Mouse (Mus musculus) lung, adult 18-20 months (tissue): ENCODE results near the gene Cacnb1.

Source experiments
- DNase-seq, 2 experiments: peaks; one replicate each; pipeline ENCODE4 v3.0.0; 2022; ENCODE audit warnings: mixed read lengths in 2 of 2

The Cacnb1 gene

DNA sequence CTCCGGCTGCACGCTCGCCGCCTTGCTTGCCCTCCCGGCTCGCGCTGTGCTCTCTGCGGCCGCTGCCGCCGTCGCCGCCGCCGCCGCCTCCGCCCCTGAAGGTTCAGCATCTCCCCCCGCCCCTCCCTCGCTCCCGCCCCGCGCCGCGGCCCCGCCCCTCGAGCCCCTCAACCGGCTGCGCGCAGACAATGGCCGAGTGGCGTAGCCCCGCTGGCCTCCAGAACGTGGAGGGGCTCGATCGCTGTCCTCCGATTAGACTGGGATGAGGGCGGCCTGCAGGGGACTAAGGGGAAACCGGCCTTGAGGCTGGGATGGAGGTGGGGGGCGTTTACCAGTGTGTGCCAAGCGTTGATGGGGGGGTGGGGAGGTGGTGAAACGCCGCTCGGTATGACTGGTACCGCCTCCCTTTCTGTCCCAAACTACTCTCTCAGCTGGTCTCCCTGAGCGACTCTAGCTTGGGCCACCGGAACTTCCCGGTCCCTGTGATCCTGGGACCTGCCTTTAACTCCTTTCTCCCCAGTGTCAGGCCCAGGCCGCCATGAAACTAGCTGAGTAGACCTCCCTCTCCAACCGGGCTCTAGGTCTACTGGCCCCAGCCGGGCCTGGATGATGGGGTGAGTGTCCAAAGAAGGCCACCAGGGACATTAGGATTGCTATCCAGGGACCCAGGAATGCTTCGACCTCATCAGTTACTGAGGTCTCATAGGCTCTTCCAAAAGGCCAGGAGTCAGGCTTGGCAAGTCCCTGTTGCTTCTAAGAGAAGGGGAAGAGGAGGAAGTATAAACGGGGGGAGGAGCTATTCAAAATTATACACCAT, at the start of gene Cacnb1:
TSS of gene Cacnb1 (minus strand) at position 480 of the 817 bp plus-strand sequence.
- peak; percentile 63 to 73 for DNase-seq

DNA sequence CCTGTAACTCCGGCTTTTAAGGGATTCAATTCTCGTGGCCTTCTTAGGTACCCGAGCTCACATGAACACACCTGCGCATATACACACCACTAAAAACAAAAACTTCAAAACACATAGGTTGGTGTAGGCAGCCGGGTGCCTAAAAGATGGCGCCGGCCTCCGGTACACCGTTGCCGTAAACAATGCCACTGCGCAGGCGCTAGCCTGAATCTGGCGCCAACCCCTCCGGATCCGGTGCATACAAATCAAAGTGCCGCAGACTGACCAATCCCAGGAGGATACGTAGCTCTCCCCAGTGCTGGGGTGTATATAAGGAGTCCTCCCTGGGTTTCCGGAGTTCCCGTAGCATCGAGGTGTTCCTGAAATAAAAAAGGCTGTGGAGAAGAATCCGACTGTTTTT, 44.4 kb upstream of the Cacnb1 start:
- no peak for DNase-seq

DNA sequence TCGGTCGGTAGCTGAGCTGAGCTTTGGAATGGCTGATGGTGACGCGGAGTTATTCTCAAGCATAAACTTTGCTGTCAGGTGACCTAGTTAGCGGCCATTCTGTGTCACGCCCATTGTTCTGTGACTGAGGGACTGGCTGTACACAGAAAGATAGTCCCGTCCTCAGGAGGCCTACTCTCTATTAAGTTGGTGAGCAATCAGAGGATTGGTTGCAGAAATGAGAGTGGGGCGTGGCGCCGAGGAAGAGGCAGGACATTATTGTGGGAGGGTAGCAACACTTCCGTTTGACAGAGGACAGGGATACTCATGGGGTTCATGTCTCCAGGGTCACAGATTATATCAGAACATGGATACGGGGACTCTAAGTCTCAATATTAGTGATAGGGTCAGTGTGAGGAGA, 43.4 kb upstream of the Cacnb1 start:
- DNase-seq: no peak

DNA sequence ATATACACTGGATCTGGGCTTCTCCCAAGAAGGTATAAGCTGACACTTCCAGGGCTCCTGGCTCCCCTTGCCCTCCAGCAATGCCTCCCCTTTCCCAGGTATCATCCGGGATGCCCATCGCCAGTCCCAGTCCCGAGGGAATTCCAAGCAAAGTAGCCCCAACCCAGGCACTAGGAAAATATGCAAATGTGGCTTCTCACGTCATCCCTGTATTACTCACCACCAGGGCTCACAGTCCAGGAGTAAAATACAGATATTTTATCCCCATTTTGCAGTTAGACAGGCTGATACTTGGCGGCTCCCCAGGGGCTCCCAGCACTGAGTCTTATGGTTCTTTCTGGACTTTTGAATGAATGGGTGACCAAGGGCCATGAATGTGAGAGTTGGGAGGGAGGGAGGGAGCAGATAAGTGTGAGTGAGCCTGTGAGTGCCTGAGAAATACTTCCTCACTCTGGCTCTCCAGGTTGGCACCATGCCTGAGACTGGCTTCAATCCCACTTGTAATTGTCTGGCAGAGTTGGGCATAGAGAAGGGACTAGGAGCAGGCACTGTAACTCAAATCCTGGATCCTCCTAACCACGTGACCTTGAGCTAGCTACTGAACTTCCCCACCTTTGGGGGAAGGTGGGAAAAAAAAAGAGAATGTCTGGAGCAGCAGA, 39.2 kb upstream of the Cacnb1 start:
- DNase-seq: peak; percentile 63 to 69

DNA sequence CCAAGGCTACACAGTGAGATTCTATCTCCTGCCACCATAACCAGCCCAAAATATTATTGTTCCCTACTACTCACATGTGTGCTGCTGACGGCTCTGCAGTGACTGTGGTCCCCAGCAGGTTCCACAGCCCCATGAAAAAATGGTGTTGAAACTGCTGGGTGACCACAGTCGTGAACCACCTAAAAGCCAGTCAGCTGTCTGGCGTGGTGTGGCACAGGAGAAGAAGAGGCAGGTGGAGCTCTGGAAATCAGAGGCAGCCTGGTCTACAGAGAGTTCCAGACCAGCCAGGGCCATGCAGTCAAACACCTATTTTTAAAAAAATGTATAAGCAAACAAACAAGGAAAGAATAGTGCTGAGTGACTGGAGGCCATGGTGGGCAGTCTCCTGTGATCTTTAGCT, 38.6 kb upstream of the Cacnb1 start:
- DNase-seq: no peak

DNA sequence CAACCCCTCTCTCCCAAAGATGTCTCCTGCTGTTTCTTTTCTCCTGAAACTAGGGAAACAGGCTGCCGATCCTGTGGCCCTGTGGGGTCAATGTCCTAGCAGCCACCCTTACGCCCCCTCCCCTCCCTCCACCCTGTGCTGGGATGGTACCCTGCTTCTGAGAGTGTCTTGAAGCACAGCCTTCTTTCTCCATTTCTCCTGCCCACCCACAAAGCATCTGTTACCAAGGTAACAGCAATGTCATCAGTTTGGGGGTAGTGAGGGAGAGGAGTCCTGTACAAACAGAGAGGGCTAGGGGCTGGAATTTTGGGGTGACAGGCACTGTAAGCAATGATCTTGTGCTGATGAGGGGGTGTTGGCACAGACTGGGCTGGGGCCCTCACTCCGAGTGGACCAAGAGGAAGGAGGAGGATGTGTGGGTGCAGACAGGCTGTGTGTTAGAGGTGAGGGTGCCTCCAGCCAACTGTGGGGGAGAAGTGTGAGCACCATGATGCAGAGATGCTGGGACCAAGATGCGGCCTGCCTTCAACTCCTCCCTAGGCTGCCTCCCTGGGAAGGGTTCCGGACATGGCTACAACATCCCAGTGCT, 37.4 kb upstream of the Cacnb1 start:
- no peak for DNase-seq

DNA sequence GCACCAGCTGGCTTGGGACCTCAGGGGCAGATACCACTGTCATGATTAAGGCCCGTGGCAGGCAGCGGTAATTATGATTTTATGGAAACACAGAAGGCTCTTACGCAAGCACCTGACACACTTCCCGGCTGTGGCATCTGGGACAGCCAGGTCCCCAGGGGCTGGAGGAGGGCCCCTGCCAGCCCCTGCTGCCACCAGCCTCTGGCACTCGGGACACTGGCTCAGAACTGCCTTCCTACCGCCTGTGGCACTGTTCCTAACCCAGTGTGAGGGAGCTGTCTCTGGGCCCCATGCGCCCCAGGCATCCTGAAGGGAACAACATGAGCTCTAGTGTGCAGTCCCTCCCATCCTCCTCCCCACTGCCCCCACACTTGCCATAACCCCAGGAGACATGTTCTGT, 36.8 kb upstream of the Cacnb1 start:
- no peak for DNase-seq

DNA sequence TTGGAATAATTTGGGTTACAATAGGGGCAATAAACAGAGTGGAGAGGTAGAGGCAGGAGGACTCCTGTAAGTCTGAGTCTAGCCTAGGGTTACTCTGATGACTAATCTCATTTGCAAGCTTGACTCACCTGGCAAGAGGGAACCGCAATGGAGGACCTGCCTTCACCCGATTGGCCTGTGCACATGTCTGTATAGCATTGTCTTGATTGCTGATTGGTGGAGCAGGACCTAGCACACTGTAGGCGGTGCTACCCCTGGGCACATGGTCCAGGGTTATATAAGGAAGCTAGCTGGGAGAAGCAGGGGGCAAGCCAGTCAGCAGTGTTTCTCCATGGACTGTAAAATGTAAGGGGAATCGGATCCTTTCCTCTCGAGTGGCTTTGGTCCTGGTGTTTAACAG, 35.2 kb upstream of the Cacnb1 start:
- DNase-seq: no peak

DNA sequence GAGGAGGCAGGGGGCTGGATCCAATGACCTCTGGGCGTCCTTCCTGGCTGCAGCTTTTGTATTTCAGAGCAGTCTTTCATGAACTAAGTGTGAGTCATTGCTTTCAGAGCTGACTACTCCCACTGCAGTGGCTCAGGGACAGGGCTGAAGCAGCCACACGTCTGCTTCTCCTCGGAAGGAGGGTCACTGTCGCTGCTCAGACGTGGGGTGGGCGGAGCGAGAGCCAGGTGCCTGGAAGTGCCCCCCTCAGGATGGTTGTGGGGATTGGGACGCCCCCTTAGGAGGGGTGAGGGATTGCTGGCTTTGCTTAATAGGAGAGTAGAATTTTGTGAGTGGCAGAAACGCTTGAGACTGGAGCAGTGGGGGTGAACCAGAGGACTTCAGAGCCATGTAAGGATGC, 34.6 kb upstream of the Cacnb1 start:
- DNase-seq: no peak

DNA sequence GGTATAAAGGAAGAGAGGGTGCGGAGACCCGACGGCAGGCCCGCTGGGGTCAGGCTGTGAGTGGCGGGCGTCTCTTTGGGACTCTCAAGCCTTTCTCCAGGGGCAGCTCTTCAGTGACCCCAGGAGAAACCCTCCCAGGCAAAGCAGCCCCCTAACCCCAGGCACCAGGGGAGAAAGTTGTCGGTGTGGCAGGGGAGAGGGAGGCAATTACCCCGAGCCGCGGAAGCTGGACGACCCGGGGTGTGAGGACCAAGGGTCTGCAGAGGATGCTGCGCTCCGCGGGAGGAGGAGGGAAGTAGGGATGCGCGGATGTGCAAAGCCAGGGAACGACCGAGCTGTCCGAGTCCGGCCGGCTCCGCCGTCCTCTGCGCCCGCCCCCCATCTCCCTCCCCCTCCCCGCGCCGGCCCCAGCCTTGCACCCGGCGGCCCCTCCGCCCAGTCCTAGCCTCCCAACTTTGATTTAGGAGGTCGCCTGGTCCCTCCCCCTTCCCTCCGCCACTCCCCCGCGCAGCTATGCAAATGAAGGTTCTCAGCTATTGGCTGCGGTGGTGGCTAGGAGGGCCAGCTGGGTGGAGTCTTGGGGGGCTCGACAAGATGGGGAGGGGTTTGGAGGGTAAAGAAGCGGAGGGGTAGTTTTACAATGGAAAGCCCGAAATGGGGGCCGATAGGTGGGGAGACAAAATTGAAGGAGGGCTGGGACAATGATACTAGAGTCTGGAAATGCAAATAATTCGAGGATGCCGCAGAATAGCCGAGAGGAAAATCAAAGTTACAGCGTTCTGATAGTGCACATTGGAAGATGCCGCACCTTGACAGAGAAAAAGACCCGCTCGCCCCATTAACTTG, 30.4 kb upstream of the Cacnb1 start, which contains the start of gene Stac2:
TSS of gene Stac2 (minus strand) at position 474 of the 846 bp plus-strand sequence.
- DNase-seq: peak; percentile 76 to 77

DNA sequence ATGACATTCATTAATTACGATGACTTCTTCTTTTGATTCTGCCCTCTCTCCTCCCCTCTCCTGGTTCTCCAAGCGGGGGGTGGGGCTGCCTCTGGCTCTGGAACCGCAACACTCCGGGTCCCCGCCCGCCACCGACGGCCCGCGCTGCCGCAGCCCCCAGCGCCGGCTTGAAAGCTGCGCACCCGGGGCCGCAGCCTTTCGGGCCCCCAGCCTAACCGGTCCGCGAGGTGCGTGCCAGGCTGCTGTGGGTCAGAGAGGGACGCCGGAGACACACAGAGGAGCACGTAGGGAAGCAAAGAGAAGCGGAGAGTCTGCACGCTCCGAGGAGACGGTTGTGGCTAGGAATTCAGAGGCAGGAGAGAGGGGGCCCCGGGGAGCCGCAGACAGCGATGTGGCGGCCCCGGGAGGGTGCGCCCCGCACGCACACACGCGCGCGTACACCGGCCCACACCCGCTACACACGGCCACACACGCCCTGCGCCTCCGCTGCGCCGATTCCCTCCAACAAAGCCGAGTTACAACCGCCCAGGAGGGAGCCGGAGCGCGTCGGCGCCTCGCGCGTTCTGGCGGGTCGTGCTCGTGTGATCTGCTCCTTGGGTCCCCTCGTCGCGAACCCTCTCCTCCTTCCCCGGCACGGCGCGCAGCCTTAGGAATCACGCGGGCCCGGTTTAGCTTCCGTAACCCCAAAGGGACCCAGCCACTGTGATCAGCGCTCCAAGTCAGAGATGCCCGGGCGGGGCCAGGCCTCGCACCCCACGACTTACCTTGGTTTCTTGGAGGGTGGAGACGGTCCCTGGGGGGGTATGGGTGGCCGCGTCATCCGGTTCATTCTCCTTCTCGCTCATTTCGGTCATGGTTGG, 29.5 kb upstream of the Cacnb1 start:
- no peak for DNase-seq

DNA sequence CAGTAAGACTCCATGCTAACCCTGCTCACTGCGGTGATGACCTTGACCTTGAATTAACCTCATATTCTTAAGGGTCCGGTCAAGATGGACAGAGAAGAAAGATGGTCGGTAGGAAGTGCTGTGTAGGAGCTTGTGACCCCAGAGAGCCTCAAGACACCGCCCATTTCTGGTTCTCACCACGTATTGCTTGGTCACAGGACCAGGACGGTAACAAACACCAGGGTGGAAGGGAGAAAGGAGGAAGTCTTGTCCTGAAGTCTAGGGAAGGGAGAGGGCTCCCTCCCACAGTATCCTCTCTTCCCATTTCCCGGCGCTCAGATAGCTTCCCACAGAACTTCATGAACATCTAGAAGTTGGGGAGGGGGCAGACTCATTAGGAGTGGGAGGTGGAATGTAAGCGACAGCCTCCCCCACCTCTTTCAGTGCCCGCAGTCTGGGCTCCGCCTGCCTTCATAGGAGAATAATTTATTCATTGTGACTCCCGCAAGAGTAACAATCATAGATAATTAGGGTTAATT, 28.8 kb upstream of the Cacnb1 start:
- DNase-seq: no peak

DNA sequence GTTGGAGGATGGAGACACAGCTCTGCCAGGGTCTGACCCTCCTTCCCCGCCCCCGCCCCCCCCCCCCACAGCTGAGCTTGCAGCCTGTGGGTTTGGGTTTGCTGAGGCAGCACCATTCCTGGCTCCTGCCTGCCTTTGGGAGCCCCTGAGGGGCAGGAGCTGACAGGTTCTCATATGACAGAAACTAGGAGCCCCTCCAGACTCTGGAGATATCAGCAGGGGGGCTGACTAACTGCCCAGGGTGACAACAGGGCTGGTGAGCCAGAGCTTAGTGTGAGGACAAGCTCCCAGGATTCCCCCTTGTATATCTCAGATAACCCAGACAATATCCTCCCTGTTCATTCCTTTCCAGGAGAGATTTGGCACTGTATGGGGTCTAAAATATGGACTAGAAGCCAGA, 28.1 kb upstream of the Cacnb1 start:
- DNase-seq: no peak

DNA sequence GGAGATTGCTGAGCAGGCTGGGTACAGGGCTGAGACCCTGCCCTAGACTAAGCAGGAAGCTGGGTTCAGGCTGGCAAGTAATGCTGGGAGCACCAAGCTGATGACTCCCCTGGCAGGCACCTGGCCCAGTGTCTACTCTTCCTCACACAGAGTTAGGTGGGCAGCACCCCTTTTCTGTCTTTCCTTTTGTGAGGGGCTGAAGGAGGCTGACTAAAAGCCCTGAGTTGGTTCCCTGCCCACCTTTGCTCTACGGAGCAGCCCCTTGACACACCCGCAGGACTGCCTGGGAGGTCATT, 27.6 kb upstream of the Cacnb1 start:
- no peak for DNase-seq

DNA sequence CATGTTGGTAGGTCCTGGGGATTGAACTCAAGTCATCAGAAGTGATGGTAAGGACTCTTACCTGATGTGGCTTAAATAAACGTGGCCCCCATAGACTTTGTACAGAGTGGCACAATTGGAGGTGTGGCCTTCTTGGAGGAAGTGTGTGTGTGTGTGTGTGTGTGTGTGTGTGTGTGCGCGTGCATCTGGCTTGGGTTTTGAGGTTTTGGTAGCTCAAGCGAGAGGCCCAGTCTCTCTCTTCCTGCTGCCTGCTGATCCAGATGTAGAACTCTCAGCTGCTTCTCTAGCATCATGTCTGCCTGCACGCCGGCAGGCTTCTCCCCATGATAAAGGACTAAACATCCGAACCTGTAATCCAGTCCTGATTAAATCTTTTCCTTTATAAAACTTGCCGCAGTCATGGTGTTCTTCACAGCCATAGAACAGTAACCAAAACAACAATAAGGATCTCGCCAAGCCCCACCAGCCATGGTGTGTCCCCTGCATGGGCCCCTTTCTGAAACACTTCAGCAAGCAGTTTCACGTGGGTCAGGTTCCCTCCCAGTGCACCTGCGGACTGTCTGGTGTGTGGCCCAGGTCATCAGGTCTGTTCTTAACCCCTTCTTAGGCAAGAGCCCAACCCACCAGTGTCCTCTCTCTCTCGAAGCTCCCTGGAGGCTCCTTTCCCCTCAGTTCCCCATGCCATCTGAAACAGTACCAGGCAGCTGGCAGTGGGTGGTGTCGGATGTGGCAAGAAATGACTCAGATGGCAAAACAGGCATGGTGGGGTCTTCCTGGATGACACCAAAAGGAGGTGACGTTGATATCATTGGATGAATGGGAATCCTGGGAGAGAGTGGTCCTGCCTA, 27.1 kb upstream of the Cacnb1 start:
- no peak for DNase-seq

DNA sequence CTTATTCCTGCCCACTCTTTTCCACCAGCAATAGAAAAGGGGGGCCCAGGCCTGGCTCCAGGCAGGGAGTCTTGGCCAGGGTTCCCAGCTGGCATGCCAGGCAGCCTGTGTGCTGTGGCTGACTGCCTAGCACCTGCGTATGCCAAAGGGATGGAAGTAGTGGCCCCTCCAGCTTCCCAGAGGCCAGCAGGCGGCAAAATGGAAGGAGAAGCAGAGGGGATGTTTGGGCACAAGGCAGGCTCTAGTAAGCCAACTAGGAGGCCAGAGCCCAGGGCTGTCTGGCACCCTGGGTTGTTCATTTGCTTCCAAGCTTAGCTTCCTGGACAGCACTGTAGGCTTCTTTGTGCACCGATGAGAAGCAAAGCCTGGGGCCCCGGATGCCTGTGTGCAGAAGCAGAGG, 24.9 kb upstream of the Cacnb1 start:
- DNase-seq: no peak

DNA sequence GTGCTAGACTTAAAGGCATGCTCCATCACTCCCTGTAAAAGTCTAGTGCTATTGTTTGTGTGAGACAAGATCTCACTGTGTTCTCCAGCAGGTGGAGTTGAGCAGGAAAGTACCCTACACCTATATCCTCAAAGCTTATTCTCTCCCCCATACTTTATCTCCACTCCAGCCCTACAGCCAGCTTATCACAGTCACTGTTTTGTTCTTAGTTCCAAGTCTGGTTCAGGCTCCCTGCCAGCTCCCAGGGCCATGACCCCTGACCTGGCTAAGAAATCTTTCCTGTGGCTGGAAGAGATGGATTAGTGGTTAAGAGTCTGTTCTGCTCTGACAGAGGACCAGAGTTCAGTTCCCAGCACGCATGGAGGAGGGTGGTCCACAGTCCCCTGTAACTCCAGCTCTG, 23.6 kb upstream of the Cacnb1 start:
- no peak for DNase-seq

DNA sequence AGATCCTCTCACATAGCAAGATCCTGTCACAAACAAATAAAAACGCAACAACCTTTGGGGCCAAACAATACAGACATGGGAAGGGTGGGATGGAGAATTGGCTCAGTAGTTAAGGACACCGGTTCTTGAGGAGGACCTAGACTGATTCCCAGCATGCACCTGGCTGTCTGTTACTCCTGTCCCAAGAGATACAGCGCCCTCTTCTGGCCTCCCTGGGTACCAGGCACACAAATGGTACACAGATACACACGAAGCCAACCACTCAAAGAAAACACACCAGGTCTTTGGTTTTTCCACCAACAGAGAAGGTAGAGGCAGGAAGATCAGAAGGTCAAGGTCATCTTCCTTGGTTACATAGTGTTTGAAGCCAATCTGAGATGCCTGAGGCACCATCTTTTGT, 22.8 kb upstream of the Cacnb1 start:
- DNase-seq: no peak

DNA sequence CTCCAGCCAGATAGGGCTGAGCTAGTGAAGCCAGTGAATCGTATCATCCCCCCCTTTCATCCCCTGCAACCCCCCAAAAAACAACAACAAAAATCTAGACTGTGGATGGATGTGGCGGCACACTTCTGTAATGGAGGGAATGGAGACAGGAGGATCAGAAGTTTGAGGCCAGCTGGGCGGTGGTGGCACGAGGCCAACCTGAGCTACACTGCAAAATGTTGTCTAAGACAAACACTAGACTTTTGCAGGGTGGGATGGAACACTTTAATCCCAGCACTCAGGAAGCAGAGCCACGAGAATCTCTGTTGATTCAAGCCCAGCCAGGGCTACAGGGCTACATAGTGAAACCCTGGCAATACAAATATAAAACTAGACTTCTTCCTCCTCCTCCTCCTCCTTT, 21.2 kb upstream of the Cacnb1 start:
- no peak for DNase-seq

DNA sequence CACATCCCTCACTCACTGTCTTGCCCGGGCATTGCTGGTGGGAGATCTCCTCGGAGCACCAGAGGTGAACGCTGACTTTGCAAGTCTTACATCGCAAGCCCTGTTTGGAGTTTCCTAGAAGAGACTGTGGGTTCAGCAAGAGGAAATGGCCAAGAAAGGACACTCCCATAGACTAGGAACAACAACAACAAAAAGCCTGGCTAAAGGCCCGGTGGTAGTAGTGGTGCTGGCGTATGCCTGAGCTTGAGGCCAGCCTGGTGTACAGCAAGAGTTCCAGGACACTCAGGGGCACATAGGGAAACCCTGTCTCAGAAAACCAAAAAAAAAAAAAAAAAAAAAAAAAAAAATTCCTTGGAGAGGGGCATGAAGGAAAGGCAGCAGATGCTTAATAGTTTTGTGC, 19.9 kb upstream of the Cacnb1 start:
- no peak for DNase-seq

DNA sequence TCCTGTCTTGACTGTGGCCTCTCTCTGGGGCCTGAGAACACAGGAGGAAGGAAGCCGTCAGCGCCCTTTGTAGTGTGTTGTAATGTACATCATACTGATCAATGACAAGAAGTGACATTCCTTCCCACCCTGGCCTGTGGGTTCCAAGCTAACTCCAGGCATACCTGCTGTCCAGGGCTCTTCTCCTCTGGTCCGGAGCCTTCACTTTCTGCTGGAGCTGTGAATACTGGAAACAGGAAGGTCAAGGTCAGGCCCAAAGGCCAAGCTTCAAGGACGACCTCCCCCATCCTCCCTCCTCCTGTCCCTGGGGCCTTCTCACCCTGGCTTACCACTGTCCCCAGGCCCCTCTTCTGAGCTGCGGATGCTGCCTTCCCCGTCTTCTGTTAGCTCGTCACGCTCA, 18.1 kb upstream of the Cacnb1 start:
- no peak for DNase-seq
